Mouse (Mus musculus) liver, embryonic 14.5 days (tissue): ENCODE data around the gene B3gnt6. TPM values are rescaled to one million over a fixed set of nuclear protein-coding genes. Genes with fewer than 3 reads are reported as not detected.

Source experiments
- ATAC-seq: fragments of 200-750 bp; cut with Nextera tagmentation; 2 replicates; pipeline ENCODE4 v1.8.0; 2017; ENCODE audit warnings: moderate number of reproducible peaks, mild to moderate bottlenecking, moderate library complexity; ENCODE audit not compliant: insufficient read depth
- DNase-seq, 3 experiments: peaks; one replicate each; pipeline ENCODE4 v3.0.0-alpha.2; 2012 to 2013; ENCODE audit warnings: low read depth in 3 of 3, low spot score in 3 of 3
- H3K27ac ChIP-seq: fragments of 300-500 bp; sonication (generic); 2 replicates; pipeline ENCODE4 v1.5.1; 2014; ENCODE audit warnings: moderate library complexity, mild to moderate bottlenecking, control low read depth, inconsistent platforms
- H3K27me3 ChIP-seq: fragments of 300-500 bp; sonication (generic); 2 replicates; pipeline ENCODE4 v1.6.1; 2014; ENCODE audit warnings: mild to moderate bottlenecking, low read length, moderate library complexity; ENCODE audit not compliant: control insufficient read depth, insufficient read depth
- H3K36me3 ChIP-seq: fragments of 300-500 bp; sonication (generic); replicated peaks from 2 replicates; pipeline ENCODE4 v1.6.1; 2014; ENCODE audit warnings: low read depth; ENCODE audit not compliant: control insufficient read depth, insufficient read depth
- H3K4me1 ChIP-seq, 2 experiments: fragments of 200-500 bp in 1 of 2; fragments of 300-500 bp in 1 of 2; sonication (generic) in 1 of 2; replicated peaks; 2 replicates each; pipeline ENCODE4 v1.6.1; 2012 to 2014; ENCODE audit warnings: antibody characterized with exemption in 1 of 2, inconsistent platforms in 1 of 2, low read length in 1 of 2; ENCODE audit not compliant: control insufficient read depth in 2 of 2, insufficient read depth in 2 of 2
- H3K4me2 ChIP-seq: fragments of 300-500 bp; sonication (generic); 2 replicates; pipeline ENCODE4 v1.6.1; 2014; ENCODE audit warnings: low read depth, mild to moderate bottlenecking, control low read depth, moderate library complexity
- H3K4me3 ChIP-seq, 2 experiments: fragments of 200-500 bp in 1 of 2; fragments of 300-500 bp in 1 of 2; sonication (generic) in 1 of 2; 2 replicates each; pipeline ENCODE4 v1.5.1; 2012 to 2014; ENCODE audit warnings: low read depth in 2 of 2, low read length in 2 of 2, mild to moderate bottlenecking in 2 of 2, control low read depth in 1 of 2, inconsistent platforms in 1 of 2, moderate library complexity in 1 of 2; ENCODE audit not compliant: insufficient read depth in 1 of 2
- H3K9ac ChIP-seq: fragments of 300-500 bp; sonication (generic); replicated peaks from 2 replicates; pipeline ENCODE4 v1.6.1; 2014; ENCODE audit warnings: mild to moderate bottlenecking, control low read depth, moderate library complexity
- H3K9me3 ChIP-seq: fragments of 300-500 bp; sonication (generic); 2 replicates; pipeline ENCODE4 v1.6.1; 2016; ENCODE audit warnings: low read length, mixed read lengths; ENCODE audit not compliant: control insufficient read depth
- CTCF ChIP-seq: IDR thresholded peaks from 2 replicates; pipeline ENCODE4 v1.5.1; 2016; ENCODE audit warnings: antibody characterized with exemption, low read depth, control low read depth
- EP300 ChIP-seq: IDR thresholded peaks from 2 replicates; pipeline ENCODE4 v1.6.1; 2016; ENCODE audit warnings: antibody characterized with exemption, low read depth
- WGBS: fragments of 180-500 bp; shearing (Covaris S2); extraction: QIAGEN DNeasy Blood & Tissue Kit; methylation state at CpG from one replicate; pipeline ENCODE4 v1.1.7; 2014; ENCODE audit not compliant: insufficient replicate concordance; 5-methylcytosine and 5-hydroxymethylcytosine counted together
- polyA plus RNA-seq, 2 experiments: library from polyadenylated mRNA; depleted of rRNA in 1 of 2; stranded (reverse) in 1 of 2; unstranded in 1 of 2; fragments of >200 nt; fragmentation: Nextera tagmentation in 1 of 2; extraction: Ambion mirVana in 1 of 2; gene quantifications; 2 replicates each; pipeline versions ENCODE4 v1.2.1 to v1.2.3; 2012 to 2014

B3gnt6 gene
- polyA plus RNA-seq, 2 experiments = 0.03 TPM; not detected in 1

- peaks cover 2% of the 10 kb centered on the region for H3K27me3 ChIP-seq
- TF ChIP-seq CTCF (no peak), EP300 (no peak)
- 65% methylated on average over 5 of the region's 5 CpGs for WGBS
- H3K4me2 ChIP-seq = no peak overlapping the region
- ATAC-seq = no peak
- H3K4me1 ChIP-seq = no peaks in the 10 kb centered on the region
- no peaks in the 10 kb centered on the region for H3K9me3 ChIP-seq
- H3K27ac ChIP-seq = no peak overlapping the region
- H3K9ac ChIP-seq = no peak overlapping the region
- H3K4me3 ChIP-seq = no peak overlapping the region
- no peak for DNase-seq
- H3K36me3 ChIP-seq = no peaks in the 10 kb centered on the region
Observed at GRCm38 (mm10) chr7:98201493-98202028, 2.3 kb upstream of the B3gnt6 start.

GRCm38 (mm10) chr7:98200396-98200795, 1.1 kb upstream of the B3gnt6 start:
- no peak overlapping the region for H3K9ac ChIP-seq
- no peak for ATAC-seq
- no peak overlapping the region for H3K4me2 ChIP-seq
- peaks cover 11% of the 10 kb centered on the region for H3K27me3 ChIP-seq
- DNase-seq = no peak
- no peaks in the 10 kb centered on the region for H3K9me3 ChIP-seq
- H3K27ac ChIP-seq = no peak overlapping the region
- no peaks in the 10 kb centered on the region; a peak in 1 of 4 replicates for H3K4me1 ChIP-seq
- TF ChIP-seq CTCF = no peak
- no peak for TF ChIP-seq EP300
- H3K4me3 ChIP-seq = no peak overlapping the region
- 53% methylated on average over 3 of the region's 3 CpGs for WGBS
- H3K36me3 ChIP-seq = no peaks in the 10 kb centered on the region

- 30% methylated on average over 10 of the region's 10 CpGs for WGBS
- ATAC-seq (no peak), DNase-seq (no peak)
- peaks cover 0 to 1% of the 10 kb centered on the region in 2 experiments; a peak in 2 of 4 replicates for H3K4me1 ChIP-seq
- peaks cover 46% of the 10 kb centered on the region for H3K27me3 ChIP-seq
- H3K9ac ChIP-seq = no peak overlapping the region
- H3K4me3 ChIP-seq = no peak overlapping the region
- H3K36me3 ChIP-seq = no peaks in the 10 kb centered on the region
- H3K27ac ChIP-seq = no peak overlapping the region
- TF ChIP-seq CTCF (no peak), EP300 (no peak)
- H3K4me2 ChIP-seq = no peak overlapping the region
- no peaks in the 10 kb centered on the region for H3K9me3 ChIP-seq
Observed at GRCm38 (mm10) chr7:98195151-98195801, 4.0 kb downstream of the B3gnt6 start.

- no peak overlapping the region for H3K27ac ChIP-seq
- H3K27me3 ChIP-seq = peaks cover 46% of the 10 kb centered on the region
- no peaks in the 10 kb centered on the region for H3K36me3 ChIP-seq
- no peak for ATAC-seq
- 3% methylated on average over 61 of the region's 61 CpGs for WGBS
- peak overlapping the region; percentile 45 for H3K4me2 ChIP-seq
- no peak overlapping the region for H3K9ac ChIP-seq
- no peak for DNase-seq
- H3K4me3 ChIP-seq = peak overlapping the region in 1 of 2 experiments; percentile 35; a peak in 2 of 4 replicates
- peaks cover 5 to 8% of the 10 kb centered on the region in 2 experiments; a peak in 3 of 4 replicates for H3K4me1 ChIP-seq
- H3K9me3 ChIP-seq = no peaks in the 10 kb centered on the region
- TF ChIP-seq EP300 = no peak
- no peak for TF ChIP-seq CTCF
Observed at GRCm38 (mm10) chr7:98194026-98194792, 5.1 kb downstream of the B3gnt6 start.

GRCm38 (mm10) chr7:98193515-98194025, 5.7 kb downstream of the B3gnt6 start:
- peak overlapping the region in 1 of 2 experiments; percentile 35; a peak in 2 of 4 replicates for H3K4me3 ChIP-seq
- 6% methylated on average over 36 of the region's 36 CpGs for WGBS
- ATAC-seq = no peak

More at GRCm38 (mm10) chr7:98193515-98194025, 5.7 kb downstream of the B3gnt6 start:
- DNase-seq = no peak
- peaks cover 46% of the 10 kb centered on the region for H3K27me3 ChIP-seq
- peak; percentile 65 for TF ChIP-seq CTCF
- no peak for TF ChIP-seq EP300
- H3K9ac ChIP-seq = no peak overlapping the region
- H3K9me3 ChIP-seq = no peaks in the 10 kb centered on the region
- H3K36me3 ChIP-seq = no peaks in the 10 kb centered on the region
- peak overlapping the region; percentile 45 for H3K4me2 ChIP-seq
- H3K27ac ChIP-seq = no peak overlapping the region
- H3K4me1 ChIP-seq = peaks cover 5 to 8% of the 10 kb centered on the region in 2 experiments; a peak in 3 of 4 replicates
